Mouse (Mus musculus): Measurements from ENCODE around the gene Gm39566. TPM values are rescaled to one million over a fixed set of nuclear protein-coding genes. Genes with fewer than 3 reads are reported as not detected.
"Not testable (repeated sequence)": the region's sequence is repeated elsewhere in the genome, so short reads cannot be mapped to it uniquely, and the experiment has no call there.

The Gm39566 gene
- not detected in 2 replicates for polyA plus RNA-seq (2014; fragmentation: Nextera tagmentation; extraction: Ambion mirVana)

- DNase-seq (ENCODE audit: low spot score) (no peak), ATAC-seq (replicated peaks; ENCODE audit: insufficient number of reproducible peaks, low FRiP score, low TSS enrichment, low read depth) (no peak)
- Histone ChIP-seq H3K4me3 (ENCODE audit: low read depth, low read length) (no peak within 1 kb of the TSS), H3K27ac (replicated peaks; ENCODE audit: low read depth, low read length) (no peak within 1 kb of the TSS), H3K27me3 (ENCODE audit: control insufficient read depth, insufficient read depth, low read length) (no peaks in the 10 kb centered on the region), H3K36me3 (replicated peaks; ENCODE audit: control insufficient read depth, insufficient read depth, low read depth, low read length) (no peaks in the 10 kb centered on the region), H3K4me2 (ENCODE audit: low read depth, low read length) (no peak within 1 kb of the TSS), H3K9me3 (replicated peaks; ENCODE audit: control insufficient read depth, low read length) (peaks cover 3% of the 10 kb centered on the region; the same call in 1 of the 2 replicates), H3K4me1 (ENCODE audit: control insufficient read depth, insufficient read depth, low read length) (no peaks in the 10 kb centered on the region), H3K9ac (replicated peaks; ENCODE audit: low read length) (no peak within 1 kb of the TSS)
- 61% methylated on average over 10 of the region's 10 CpGs for WGBS
Observed at GRCm38 (mm10) chr11:69815155-69815554, at the start of gene Gm39566. TSS of gene Gm39566 (minus strand) at chr11:69815298.

GRCm38 (mm10) chr11:69864138-69864860, 49.2 kb upstream of the Gm39566 start:
- WGBS: 63% methylated on average over 8 of the region's 8 CpGs
- no peaks in the 10 kb centered on the region for H3K9me3 ChIP-seq (replicated peaks; ENCODE audit: control insufficient read depth, low read length)
- no peak overlapping the region for H3K9ac ChIP-seq (replicated peaks; ENCODE audit: low read length)
- no peaks in the 10 kb centered on the region; the same call in 1 of the 2 replicates for H3K27me3 ChIP-seq (ENCODE audit: control insufficient read depth, insufficient read depth, low read length)
- no peak for ATAC-seq (replicated peaks; ENCODE audit: insufficient number of reproducible peaks, low FRiP score, low TSS enrichment, low read depth)
- DNase-seq (ENCODE audit: low spot score): no peak
- H3K4me2 ChIP-seq (ENCODE audit: low read depth, low read length): no peak overlapping the region
- H3K4me1 ChIP-seq (ENCODE audit: control insufficient read depth, insufficient read depth, low read length): no peaks in the 10 kb centered on the region
- no peaks in the 10 kb centered on the region for H3K36me3 ChIP-seq (replicated peaks; ENCODE audit: control insufficient read depth, insufficient read depth, low read depth, low read length)
- H3K27ac ChIP-seq (replicated peaks; ENCODE audit: low read depth, low read length): no peak overlapping the region
- H3K4me3 ChIP-seq (ENCODE audit: low read depth, low read length): no peak overlapping the region

- H3K27ac ChIP-seq (replicated peaks; ENCODE audit: low read depth, low read length); H3K4me1 ChIP-seq (ENCODE audit: control insufficient read depth, insufficient read depth, low read length); H3K36me3 ChIP-seq (replicated peaks; ENCODE audit: control insufficient read depth, insufficient read depth, low read depth, low read length); H3K4me2 ChIP-seq (ENCODE audit: low read depth, low read length); H3K9ac ChIP-seq (replicated peaks; ENCODE audit: low read length); H3K9me3 ChIP-seq (replicated peaks; ENCODE audit: control insufficient read depth, low read length); H3K27me3 ChIP-seq (ENCODE audit: control insufficient read depth, insufficient read depth, low read length); DNase-seq (ENCODE audit: low spot score); H3K4me3 ChIP-seq (ENCODE audit: low read depth, low read length); ATAC-seq (replicated peaks; ENCODE audit: insufficient number of reproducible peaks, low FRiP score, low TSS enrichment, low read depth): not testable (repeated sequence)
- WGBS: 81% methylated on average over 3 of the region's 3 CpGs
Observed at GRCm38 (mm10) chr11:69863729-69864128, 48.6 kb upstream of the Gm39566 start.

GRCm38 (mm10) chr11:69858113-69858998, 43.3 kb upstream of the Gm39566 start, which contains the start of gene Tnk1:
TSS of gene Tnk1 (minus strand) at chr11:69858730.
- H3K27me3 ChIP-seq (ENCODE audit: control insufficient read depth, insufficient read depth, low read length): peaks cover 13% of the 10 kb centered on the region
- no peak within 1 kb of the TSS for H3K27ac ChIP-seq (replicated peaks; ENCODE audit: low read depth, low read length)
- ATAC-seq (replicated peaks; ENCODE audit: insufficient number of reproducible peaks, low FRiP score, low TSS enrichment, low read depth) (no peak), DNase-seq (ENCODE audit: low spot score) (peak; percentile 35)
- no peak within 1 kb of the TSS for H3K4me3 ChIP-seq (ENCODE audit: low read depth, low read length)
- no peaks in the 10 kb centered on the region for H3K9me3 ChIP-seq (replicated peaks; ENCODE audit: control insufficient read depth, low read length)
- peak within 1 kb of the TSS; percentile 30; the same call in 1 of the 2 replicates for H3K4me2 ChIP-seq (ENCODE audit: low read depth, low read length)
- H3K9ac ChIP-seq (replicated peaks; ENCODE audit: low read length): peak within 1 kb of the TSS; percentile 28
- no peaks in the 10 kb centered on the region for H3K36me3 ChIP-seq (replicated peaks; ENCODE audit: control insufficient read depth, insufficient read depth, low read depth, low read length)
- WGBS: 19% methylated on average over 30 of the region's 30 CpGs
- H3K4me1 ChIP-seq (ENCODE audit: control insufficient read depth, insufficient read depth, low read length): no peaks in the 10 kb centered on the region

- no peak overlapping the region for H3K27ac ChIP-seq (replicated peaks; ENCODE audit: low read depth, low read length)
- no peaks in the 10 kb centered on the region for H3K9me3 ChIP-seq (replicated peaks; ENCODE audit: control insufficient read depth, low read length)
- no peak overlapping the region for H3K9ac ChIP-seq (replicated peaks; ENCODE audit: low read length)
- 18% methylated on average over 16 of the region's 16 CpGs for WGBS
- H3K4me2 ChIP-seq (ENCODE audit: low read depth, low read length): no peak overlapping the region
- no peak overlapping the region; the same call in 1 of the 2 replicates for H3K4me3 ChIP-seq (ENCODE audit: low read depth, low read length)
- ATAC-seq (replicated peaks; ENCODE audit: insufficient number of reproducible peaks, low FRiP score, low TSS enrichment, low read depth) (peak; percentile 42; the same call in 1 of the 2 replicates), DNase-seq (ENCODE audit: low spot score) (peak; percentile 64)
- peaks cover 13% of the 10 kb centered on the region for H3K27me3 ChIP-seq (ENCODE audit: control insufficient read depth, insufficient read depth, low read length)
- no peaks in the 10 kb centered on the region; the same call in 1 of the 2 replicates for H3K36me3 ChIP-seq (replicated peaks; ENCODE audit: control insufficient read depth, insufficient read depth, low read depth, low read length)
- no peaks in the 10 kb centered on the region for H3K4me1 ChIP-seq (ENCODE audit: control insufficient read depth, insufficient read depth, low read length)
Observed at GRCm38 (mm10) chr11:69855347-69855746, 40.2 kb upstream of the Gm39566 start.

GRCm38 (mm10) chr11:69854680-69855079, 39.6 kb upstream of the Gm39566 start:
- Histone ChIP-seq H3K9ac (replicated peaks; ENCODE audit: low read length) (no peak overlapping the region), H3K4me2 (ENCODE audit: low read depth, low read length) (no peak overlapping the region), H3K9me3 (replicated peaks; ENCODE audit: control insufficient read depth, low read length) (no peaks in the 10 kb centered on the region), H3K36me3 (replicated peaks; ENCODE audit: control insufficient read depth, insufficient read depth, low read depth, low read length) (peaks cover 1% of the 10 kb centered on the region; the same call in 1 of the 2 replicates), H3K27ac (replicated peaks; ENCODE audit: low read depth, low read length) (no peak overlapping the region), H3K4me3 (ENCODE audit: low read depth, low read length) (no peak overlapping the region), H3K4me1 (ENCODE audit: control insufficient read depth, insufficient read depth, low read length) (no peaks in the 10 kb centered on the region), H3K27me3 (ENCODE audit: control insufficient read depth, insufficient read depth, low read length) (peaks cover 13% of the 10 kb centered on the region)
- DNase-seq (ENCODE audit: low spot score): no peak
- 81% methylated on average over 10 of the region's 10 CpGs for WGBS
- ATAC-seq (replicated peaks; ENCODE audit: insufficient number of reproducible peaks, low FRiP score, low TSS enrichment, low read depth): no peak

GRCm38 (mm10) chr11:69853994-69854393, 38.9 kb upstream of the Gm39566 start:
- Histone ChIP-seq H3K4me3 (ENCODE audit: low read depth, low read length) (no peak overlapping the region), H3K36me3 (replicated peaks; ENCODE audit: control insufficient read depth, insufficient read depth, low read depth, low read length) (peaks cover 2% of the 10 kb centered on the region), H3K27me3 (ENCODE audit: control insufficient read depth, insufficient read depth, low read length) (peaks cover 11% of the 10 kb centered on the region), H3K9ac (replicated peaks; ENCODE audit: low read length) (no peak overlapping the region), H3K27ac (replicated peaks; ENCODE audit: low read depth, low read length) (no peak overlapping the region), H3K9me3 (replicated peaks; ENCODE audit: control insufficient read depth, low read length) (no peaks in the 10 kb centered on the region), H3K4me2 (ENCODE audit: low read depth, low read length) (no peak overlapping the region), H3K4me1 (ENCODE audit: control insufficient read depth, insufficient read depth, low read length) (no peaks in the 10 kb centered on the region)
- WGBS: 85% methylated on average over 7 of the region's 7 CpGs
- ATAC-seq (replicated peaks; ENCODE audit: insufficient number of reproducible peaks, low FRiP score, low TSS enrichment, low read depth) (no peak), DNase-seq (ENCODE audit: low spot score) (no peak)

Measured in embryonic facial prominence, embryonic 11.5 days (tissue).